In the genomic region with DNA sequence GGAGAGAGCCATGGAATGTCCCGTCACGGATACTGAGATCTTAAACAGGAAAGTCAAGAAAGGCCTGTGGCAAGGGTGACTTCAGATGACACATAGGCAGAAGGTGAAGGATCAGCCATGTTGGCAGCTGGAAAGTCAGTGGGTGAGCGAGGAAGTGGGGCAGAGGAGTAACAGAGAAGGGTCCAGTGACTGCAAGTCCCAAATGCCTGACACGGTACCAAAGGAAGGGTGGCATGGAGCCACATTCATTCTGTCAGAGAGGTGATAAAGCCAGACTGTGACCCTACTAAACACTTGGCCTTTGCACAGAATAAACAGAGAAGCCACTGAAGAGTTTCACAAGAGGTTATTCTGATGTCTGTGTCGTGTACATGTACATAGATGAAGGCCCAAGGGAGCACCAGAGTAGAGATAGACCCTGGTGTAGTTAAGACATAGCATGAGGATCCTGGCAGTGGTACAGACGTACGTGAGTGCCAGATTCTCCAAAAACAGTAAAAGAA, we compare ENCODE assay signal across 23 mouse cellular contexts.
DNase-seq lines count a peak whose midpoint lies in the region; ATAC-seq and TF ChIP-seq lines count a peak whose summit lies in the region.
"Had no signal": no experiment of that assay in that cellular context is flagged by ENCODE, and none has a peak within 500 bp of the region (broad histone marks: within the 10 kb centered on the region; RNA-seq: fewer than 3 reads in every experiment).

No protein-coding gene starts in this region.

- peaks cover 34% of the 10 kb centered on the region for H3K4me1 ChIP-seq in heart, embryonic 10.5 days
- H3K4me1 ChIP-seq in liver, adult 2 months (ENCODE audit: control insufficient read depth, insufficient read depth, low read length) = peaks cover 9% of the 10 kb centered on the region; the same call in 1 of the 2 replicates
- peaks cover 26 to 50% of the 10 kb centered on the region in 2 experiments for H3K4me1 ChIP-seq in heart, embryonic 14.5 days (ENCODE audit: control insufficient read depth in 2 of 2, insufficient read depth in 2 of 2, low read length in 2 of 2)
- H3K4me1 ChIP-seq: intestine, embryonic 15.5 days; liver, embryonic 15.5 days had no signal

- H3K27ac ChIP-seq in heart, embryonic 10.5 days = no peak overlapping the region
- H3K27ac ChIP-seq in liver, adult 2 months (replicated peaks; ENCODE audit: insufficient read depth, low read depth, low read length) = no peak overlapping the region
- H3K27ac ChIP-seq in heart, embryonic 14.5 days (replicated peaks in 1 of 2; ENCODE audit: control insufficient read depth in 1 of 2, insufficient read depth in 1 of 2, low read depth in 2 of 2, low read length in 2 of 2) = peak overlapping the region; percentile 37 to 77
- H3K27ac ChIP-seq: embryonic facial prominence, embryonic 12.5 days; hindbrain, embryonic 15.5 days; intestine, embryonic 15.5 days; limb, embryonic 13.5 days; liver, embryonic 15.5 days; midbrain, embryonic 10.5 days had no signal

- no peak for TF ChIP-seq POLR2A in liver, adult 2 months (IDR thresholded peaks at IDR 0.05; ENCODE audit: extremely low read depth, insufficient read depth, low read length)

- WGBS in heart, embryonic 10.5 days = 83% methylated on average over 7 of the region's 7 CpGs
- 27% methylated on average over 7 of the region's 7 CpGs for WGBS in liver, adult 2 months
- WGBS in heart, embryonic 14.5 days = 67% methylated on average over 7 of the region's 7 CpGs

- H3K36me3 ChIP-seq in heart, embryonic 10.5 days = peaks cover 16% of the 10 kb centered on the region; the same call in 1 of the 2 replicates
- no peaks in the 10 kb centered on the region for H3K36me3 ChIP-seq in liver, adult 2 months (ENCODE audit: control insufficient read depth, insufficient read depth, low read length)
- H3K36me3 ChIP-seq in heart, embryonic 14.5 days (ENCODE audit: control insufficient read depth, insufficient read depth, low read length) = no peaks in the 10 kb centered on the region
- H3K36me3 ChIP-seq: G1E; hindbrain, embryonic 15.5 days; intestine, embryonic 15.5 days; liver, embryonic 15.5 days had no signal

- intact Hi-C loops in left cerebral cortex, postnatal 14 days (cut with DNase I) = no loop called here

- no peaks in the 10 kb centered on the region for H3K79me2 ChIP-seq in liver, adult 2 months (ENCODE audit: control insufficient read depth, insufficient read depth, low read length)

- no peak overlapping the region for H3K4me3 ChIP-seq in heart, embryonic 10.5 days
- H3K4me3 ChIP-seq in liver, adult 2 months (ENCODE audit: insufficient read depth, low read depth, low read length) = no peak overlapping the region
- no peak overlapping the region for H3K4me3 ChIP-seq in heart, embryonic 14.5 days (ENCODE audit: control insufficient read depth in 1 of 2, insufficient read depth in 1 of 2, low read depth in 1 of 2, low read length in 2 of 2)
- H3K4me3 ChIP-seq: embryonic facial prominence, embryonic 12.5 days; hindbrain, embryonic 15.5 days; intestine, embryonic 15.5 days; limb, embryonic 13.5 days; liver, embryonic 15.5 days; midbrain, embryonic 10.5 days had no signal

- H3K4me2 ChIP-seq in heart, embryonic 14.5 days (ENCODE audit: low read length) = 0 out of 2 replicates have a peak overlapping the region, but pooled peaks have one; percentile 3
- H3K4me2 ChIP-seq: embryonic facial prominence, embryonic 12.5 days; hindbrain, embryonic 15.5 days; intestine, embryonic 15.5 days; limb, embryonic 13.5 days; liver, embryonic 15.5 days had no signal

- H3K9ac ChIP-seq in liver, adult 2 months (ENCODE audit: low read depth, low read length) = no peak overlapping the region
- no peak overlapping the region for H3K9ac ChIP-seq in heart, embryonic 14.5 days (ENCODE audit: low read length)
- H3K9ac ChIP-seq: embryonic facial prominence, embryonic 12.5 days; hindbrain, embryonic 15.5 days; intestine, embryonic 15.5 days; limb, embryonic 13.5 days; liver, embryonic 15.5 days had no signal

- H3K9me3 ChIP-seq in heart, embryonic 10.5 days = no peaks in the 10 kb centered on the region
- no peaks in the 10 kb centered on the region for H3K9me3 ChIP-seq in heart, embryonic 14.5 days (ENCODE audit: control insufficient read depth, low read length)
- H3K9me3 ChIP-seq: embryonic facial prominence, embryonic 12.5 days; G1E; hindbrain, embryonic 15.5 days; intestine, embryonic 15.5 days; limb, embryonic 13.5 days; liver, embryonic 15.5 days; midbrain, embryonic 10.5 days had no signal

- TF ChIP-seq CTCF in liver, adult 2 months (IDR thresholded peaks at IDR 0.05; ENCODE audit: low read depth, low read length) = no peak

- no peak for ATAC-seq in heart, embryonic 14.5 days (ENCODE audit: insufficient number of reproducible peaks, insufficient read depth, low FRiP score, low read depth)
- ATAC-seq: forebrain, embryonic 14.5 days; intestine, embryonic 15.5 days; Patski had no signal

- DNase-seq in heart, adult 18-20 months = peak; percentile 35 to 39
- DNase-seq in heart, embryonic 10.5 days (ENCODE audit: low spot score) = no peak
- DNase-seq in liver, adult 2 months (ENCODE audit: extremely low read depth, low read depth, low spot score) = peak; percentile 90
- DNase-seq in liver = no peak
- peak; percentile 28 for DNase-seq in heart, postnatal 4 days
- no peak for DNase-seq in left cerebral cortex, postnatal 14 days (ENCODE audit: low spot score in 2 of 2)
- DNase-seq: adrenal gland, adult 8-10 months; B cell, adult 2 months; cerebellum, adult 18-20 months; gastrocnemius, postnatal 14 days; thymus, adult 2 months; thymus, postnatal 4 days had no signal

- no peaks in the 10 kb centered on the region for H3K27me3 ChIP-seq in heart, embryonic 10.5 days (ENCODE audit: insufficient read depth, poor library complexity, severe bottlenecking)
- H3K27me3 ChIP-seq in liver, adult 2 months (ENCODE audit: control insufficient read depth, insufficient read depth, low read length) = no peaks in the 10 kb centered on the region
- no peaks in the 10 kb centered on the region for H3K27me3 ChIP-seq in heart, embryonic 14.5 days (ENCODE audit: control insufficient read depth, insufficient read depth, low read length)
- H3K27me3 ChIP-seq: CH12.LX; embryonic facial prominence, embryonic 12.5 days; hindbrain, embryonic 15.5 days; intestine, embryonic 15.5 days; limb, embryonic 13.5 days; liver, embryonic 15.5 days; Patski had no signal

Comparison
In these comparisons a context has a peak if more than half of its experiments do, and no peak if none do; other contexts are left out.
1. DNase-seq: peak in heart, adult 18-20 months (2 of 2), liver, adult 2 months (single experiment) and heart, postnatal 4 days (single experiment); none in heart, embryonic 10.5 days (single experiment), liver (single experiment) and left cerebral cortex, postnatal 14 days (0 of 2).
2. H3K27ac ChIP-seq: peak in heart, embryonic 14.5 days (2 of 2); none in heart, embryonic 10.5 days (single experiment) and liver, adult 2 months (single experiment).